Mouse (Mus musculus) embryonic facial prominence, embryonic 10.5 days (tissue): ENCODE data around the gene Arid3c. TPM values are rescaled to one million over a fixed set of nuclear protein-coding genes. Genes with fewer than 3 reads are reported as not detected.
"Not testable (repeated sequence)": the region's sequence is repeated elsewhere in the genome, so short reads cannot be mapped to it uniquely, and the experiment has no call there.

Experiments used
- DNase-seq: peaks from one replicate; pipeline ENCODE4 v3.0.0-alpha.2; 2017; ENCODE audit warnings: low spot score
- H3K27ac ChIP-seq: fragments of 300-500 bp; sonication (generic); replicated peaks from 2 replicates; pipeline ENCODE4 v1.5.1; 2016; ENCODE audit warnings: mild to moderate bottlenecking
- H3K27me3 ChIP-seq: fragments of 300-500 bp; sonication (generic); replicated peaks from 2 replicates; pipeline ENCODE4 v1.6.1; 2016; ENCODE audit warnings: low read depth, mild to moderate bottlenecking; ENCODE audit not compliant: poor library complexity, severe bottlenecking
- H3K36me3 ChIP-seq: fragments of 300-500 bp; sonication (generic); replicated peaks from 2 replicates; pipeline ENCODE4 v1.6.1; 2016; ENCODE audit warnings: mild to moderate bottlenecking, moderate library complexity
- H3K4me1 ChIP-seq: fragments of 300-500 bp; sonication (generic); 2 replicates; pipeline ENCODE4 v1.6.1; 2016
- H3K4me3 ChIP-seq: fragments of 300-500 bp; sonication (generic); 2 replicates; pipeline ENCODE4 v1.5.1; 2016; ENCODE audit warnings: mild to moderate bottlenecking, moderate library complexity
- H3K9me3 ChIP-seq: fragments of 300-500 bp; sonication (generic); 2 replicates; pipeline ENCODE4 v1.6.1; 2016; ENCODE audit warnings: mild to moderate bottlenecking
- WGBS: fragments of 180-500 bp; shearing (Covaris S2); methylation state at CpG from one replicate; pipeline ENCODE4 v1.1.7; 2016; 5-methylcytosine and 5-hydroxymethylcytosine counted together
- polyA plus RNA-seq: library from polyadenylated mRNA; unstranded; fragments of >200 nt; fragmentation: Nextera tagmentation; extraction: Ambion mirVana; gene quantifications from 2 replicates; pipeline ENCODE4 v1.2.1, GENCODE M21; 2016

The Arid3c gene
- 0.50 and 0.86 TPM in 2 replicates for polyA plus RNA-seq

DNA sequence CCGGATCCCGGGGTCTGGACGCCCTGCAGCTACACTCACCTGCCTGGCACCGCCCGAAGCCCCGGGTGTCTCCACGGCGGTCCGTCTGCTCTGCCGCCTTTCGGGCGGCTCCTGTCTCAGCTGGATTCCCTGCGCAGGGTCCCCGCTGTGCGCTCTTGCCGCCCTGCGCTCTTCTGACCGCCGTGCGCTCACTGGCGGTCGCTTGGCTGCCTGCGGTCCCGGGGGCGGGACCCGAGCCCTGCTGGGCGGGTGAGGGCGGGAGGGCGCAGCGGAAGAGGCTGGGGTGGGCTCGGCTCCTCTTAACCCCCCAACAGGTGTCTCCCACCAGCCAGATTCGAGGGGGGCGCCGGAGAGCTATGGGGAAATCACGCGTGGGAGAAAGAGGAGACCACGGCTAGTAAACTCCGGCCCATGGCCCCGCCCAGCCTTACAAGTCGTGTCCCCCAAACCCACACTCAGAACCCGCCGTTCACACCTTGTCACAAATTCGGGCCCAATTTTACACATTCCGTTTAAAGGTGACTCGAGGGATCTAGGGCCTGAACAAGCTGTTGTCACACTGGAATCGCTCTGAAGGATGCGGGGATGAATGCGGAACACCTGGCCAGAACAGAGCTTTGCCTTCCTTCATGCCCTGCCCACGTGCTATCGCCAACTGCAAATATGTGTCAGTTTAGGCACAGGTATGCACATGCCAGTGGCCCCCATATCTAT lies at the start of gene Arid3c:
Gene Arid3c, minus strand, starts transcription at position 91 of the 714 bp plus-strand sequence.
- peaks cover 79% of the 10 kb centered on the region for H3K27me3 ChIP-seq
- no peaks in the 10 kb centered on the region for H3K36me3 ChIP-seq
- peaks cover 16% of the 10 kb centered on the region for H3K4me1 ChIP-seq
- WGBS = 2% methylated on average over 50 of the region's 50 CpGs
- H3K4me3 ChIP-seq = peak within 1 kb of the TSS; percentile 59
- peaks cover 6% of the 10 kb centered on the region; the same call in 1 of the 2 replicates for H3K9me3 ChIP-seq
- DNase-seq = peak; percentile 65
- no peak within 1 kb of the TSS for H3K27ac ChIP-seq

DNA sequence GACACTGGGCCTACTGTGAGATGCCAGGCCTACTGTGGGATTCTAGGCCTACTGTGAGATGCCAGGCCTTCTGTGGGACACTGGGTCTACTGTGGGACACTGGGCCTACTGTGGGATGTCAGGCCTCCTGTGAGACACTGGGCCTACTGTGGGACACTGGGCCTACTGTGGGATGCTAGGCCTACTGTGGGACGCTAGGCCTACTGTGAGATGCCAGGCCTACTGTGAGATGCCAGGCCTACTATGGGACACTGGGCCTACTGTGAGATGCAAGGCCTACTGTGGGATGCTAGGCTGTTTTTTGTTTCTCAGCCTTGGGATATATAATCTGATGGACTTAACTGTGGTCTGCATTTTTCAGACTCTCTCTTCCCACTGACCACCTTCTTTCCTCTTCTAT lies 44.9 kb upstream of the Arid3c start:
- not testable (repeated sequence) for H3K9me3 ChIP-seq, DNase-seq, H3K36me3 ChIP-seq, H3K4me3 ChIP-seq, H3K27ac ChIP-seq, H3K27me3 ChIP-seq, H3K4me1 ChIP-seq
- WGBS = 69% methylated on average over 1 of the region's 1 CpGs

DNA sequence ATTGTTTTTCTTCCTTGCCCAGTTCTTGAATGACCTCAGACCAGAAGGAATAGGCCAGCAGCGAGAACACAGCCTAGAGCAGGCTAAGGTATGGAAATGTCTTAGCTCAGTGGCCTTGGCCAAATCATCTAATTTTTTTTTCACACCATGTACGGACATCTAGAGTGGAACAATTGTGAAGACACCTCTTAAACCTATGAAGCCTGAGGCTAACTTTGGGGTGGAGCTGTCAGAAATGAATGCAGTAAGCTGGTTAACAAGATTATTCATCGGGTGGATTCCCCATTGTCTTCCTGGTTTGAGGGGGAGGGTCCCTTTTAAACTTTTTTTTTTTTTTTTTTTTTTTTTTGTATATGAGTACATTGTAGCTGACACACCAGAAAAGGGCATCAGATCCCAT lies 43.6 kb upstream of the Arid3c start:
- WGBS = 62% methylated on average over 3 of the region's 3 CpGs
- H3K4me3 ChIP-seq = peak overlapping the region; percentile 49

GRCm38 (mm10) chr4:41774002-41774401 lies 43.1 kb upstream of the Arid3c start, which contains the start of gene Ccl27a:
Gene Ccl27a, minus strand, starts transcription at chr4:41774247.
- H3K27me3 ChIP-seq, H3K4me1 ChIP-seq, H3K9me3 ChIP-seq, H3K36me3 ChIP-seq: not testable (repeated sequence)
- Histone ChIP-seq H3K27ac (peak within 1 kb of the TSS; percentile 75), H3K4me3 (peak within 1 kb of the TSS; percentile 57)
- WGBS = under 1% methylated on average over 12 of the region's 14 CpGs
- DNase-seq = peak; percentile 89

More for the DNA sequence above, 43.6 kb upstream of the Arid3c start:
- not testable (repeated sequence) for H3K27me3 ChIP-seq, DNase-seq, H3K9me3 ChIP-seq, H3K4me1 ChIP-seq, H3K36me3 ChIP-seq, H3K27ac ChIP-seq

DNA sequence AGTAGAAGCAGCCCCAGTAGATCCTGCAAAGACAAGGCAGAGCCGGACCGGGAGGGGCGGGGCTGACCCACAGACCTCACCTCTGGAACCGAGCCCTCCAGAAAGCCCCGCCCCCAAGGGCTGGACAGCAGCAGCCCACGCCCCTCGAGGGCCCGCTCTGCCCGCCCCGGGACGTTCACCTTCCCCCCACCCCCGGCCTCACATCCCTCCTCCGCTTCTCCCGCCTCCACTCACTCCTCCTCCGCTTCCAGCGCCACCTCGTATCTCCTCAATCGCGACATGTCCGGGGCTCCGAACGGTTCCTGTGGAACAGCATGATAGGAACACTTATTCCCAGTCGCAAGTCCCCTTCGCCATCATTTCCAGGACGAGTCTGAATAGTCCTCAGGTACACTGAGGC lies 42.6 kb upstream of the Arid3c start:
- H3K9me3 ChIP-seq, H3K4me1 ChIP-seq, H3K27me3 ChIP-seq, H3K36me3 ChIP-seq: not testable (repeated sequence)
- peak; percentile 84 for DNase-seq
- WGBS = 1% methylated on average over 24 of the region's 25 CpGs
- Histone ChIP-seq H3K27ac (peak overlapping the region; percentile 75), H3K4me3 (peak overlapping the region; percentile 57)

- Histone ChIP-seq H3K36me3 (peaks cover 10% of the 10 kb centered on the region), H3K4me3 (peak overlapping the region; percentile 48)
- H3K27me3 ChIP-seq, H3K27ac ChIP-seq, H3K4me1 ChIP-seq, H3K9me3 ChIP-seq: not testable (repeated sequence)
- WGBS = 4% methylated on average over 10 of the region's 16 CpGs
- DNase-seq = peak; percentile 43
Measured at GRCm38 (mm10) chr4:41772946-41773345, 42.0 kb upstream of the Arid3c start.

- not testable (repeated sequence) for H3K9me3 ChIP-seq, DNase-seq, H3K27ac ChIP-seq, H3K27me3 ChIP-seq, H3K4me3 ChIP-seq
- 85% methylated on average over 10 of the region's 10 CpGs for WGBS
- peaks cover 13% of the 10 kb centered on the region for H3K4me1 ChIP-seq
- peaks cover 32% of the 10 kb centered on the region for H3K36me3 ChIP-seq
Measured at GRCm38 (mm10) chr4:41767301-41767700, 36.4 kb upstream of the Arid3c start.

- H3K27me3 ChIP-seq, DNase-seq, H3K9me3 ChIP-seq: not testable (repeated sequence)
- Histone ChIP-seq H3K27ac (peak overlapping the region; percentile 89), H3K4me3 (peak overlapping the region; percentile 65), H3K36me3 (peaks cover 32% of the 10 kb centered on the region), H3K4me1 (peaks cover 44% of the 10 kb centered on the region)
- 75% methylated on average over 4 of the region's 6 CpGs for WGBS
Measured at GRCm38 (mm10) chr4:41763176-41763575, 32.2 kb upstream of the Arid3c start.

DNA sequence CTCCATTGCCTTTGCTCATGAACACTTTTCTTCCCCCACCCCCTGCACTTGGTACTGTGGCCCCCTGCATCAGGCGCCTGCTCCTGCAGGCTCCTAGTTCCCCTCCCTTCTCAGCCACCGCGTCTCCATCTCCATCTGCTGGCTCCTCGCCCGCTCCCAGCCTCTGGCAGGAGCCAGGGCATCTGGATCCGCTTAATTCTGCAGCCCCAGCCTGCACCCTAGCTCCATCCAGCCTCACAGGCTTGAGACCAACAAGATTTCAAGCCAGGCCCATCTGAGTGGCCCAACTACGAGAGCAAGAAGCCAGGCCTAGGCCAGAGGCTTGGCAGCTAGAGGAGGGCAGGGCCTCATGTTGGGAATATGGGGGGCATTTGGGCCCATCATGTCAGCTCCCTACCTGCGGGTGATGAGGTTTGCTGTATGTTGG lies 31.8 kb upstream of the Arid3c start:
- Histone ChIP-seq H3K4me3 (peak overlapping the region; percentile 65), H3K4me1 (peaks cover 44% of the 10 kb centered on the region), H3K27ac (peak overlapping the region; percentile 89), H3K36me3 (peaks cover 32% of the 10 kb centered on the region)
- not testable (repeated sequence) for H3K27me3 ChIP-seq, H3K9me3 ChIP-seq
- WGBS = 25% methylated on average over 8 of the region's 8 CpGs
- DNase-seq = peak; percentile 80

DNA sequence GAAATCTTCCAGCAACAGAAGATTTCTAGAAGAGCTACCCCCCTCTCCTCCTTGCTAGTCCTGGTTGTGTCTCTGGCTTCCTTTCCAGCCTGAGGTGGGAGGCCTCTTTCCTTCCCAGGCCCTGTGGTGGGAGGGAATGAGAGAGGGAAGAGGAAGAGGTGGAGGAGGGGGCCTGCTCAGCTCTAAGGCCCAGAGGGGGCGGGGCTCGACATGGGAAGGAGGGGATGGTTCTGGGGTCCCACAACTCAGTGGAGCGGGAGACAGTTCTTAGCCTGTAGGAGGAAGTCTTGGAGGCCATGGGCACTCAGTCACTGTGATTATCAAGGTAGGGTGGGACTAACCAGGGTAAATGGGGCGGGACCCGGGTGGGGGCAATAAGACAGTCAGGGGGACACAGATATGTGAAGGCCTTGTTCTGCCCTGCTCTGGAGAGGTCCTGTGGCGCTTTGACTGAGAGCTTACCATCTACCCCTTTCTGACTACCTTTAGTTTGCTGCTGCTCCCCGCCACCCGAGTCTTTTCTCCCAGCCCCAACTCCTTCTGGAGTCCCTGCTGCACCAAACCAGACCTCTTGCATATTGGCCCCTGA lies 31.3 kb upstream of the Arid3c start:
- H3K36me3 ChIP-seq = peaks cover 32% of the 10 kb centered on the region
- H3K4me3 ChIP-seq = peak overlapping the region; percentile 65
- H3K9me3 ChIP-seq = no peaks in the 10 kb centered on the region
- peaks cover 44% of the 10 kb centered on the region for H3K4me1 ChIP-seq
- peak; percentile 85 for DNase-seq
- H3K27me3 ChIP-seq = no peaks in the 10 kb centered on the region
- 30% methylated on average over 8 of the region's 8 CpGs for WGBS
- peak overlapping the region; percentile 89 for H3K27ac ChIP-seq

- peaks cover 29% of the 10 kb centered on the region for H3K36me3 ChIP-seq
- no peaks in the 10 kb centered on the region for H3K27me3 ChIP-seq
- peak overlapping the region; percentile 89 for H3K27ac ChIP-seq
- H3K4me3 ChIP-seq = peak overlapping the region; percentile 65
- peaks cover 47% of the 10 kb centered on the region for H3K4me1 ChIP-seq
- DNase-seq = peak; percentile 56
- H3K9me3 ChIP-seq = no peaks in the 10 kb centered on the region
Measured at GRCm38 (mm10) chr4:41761680-41762079, 30.7 kb upstream of the Arid3c start.

DNA sequence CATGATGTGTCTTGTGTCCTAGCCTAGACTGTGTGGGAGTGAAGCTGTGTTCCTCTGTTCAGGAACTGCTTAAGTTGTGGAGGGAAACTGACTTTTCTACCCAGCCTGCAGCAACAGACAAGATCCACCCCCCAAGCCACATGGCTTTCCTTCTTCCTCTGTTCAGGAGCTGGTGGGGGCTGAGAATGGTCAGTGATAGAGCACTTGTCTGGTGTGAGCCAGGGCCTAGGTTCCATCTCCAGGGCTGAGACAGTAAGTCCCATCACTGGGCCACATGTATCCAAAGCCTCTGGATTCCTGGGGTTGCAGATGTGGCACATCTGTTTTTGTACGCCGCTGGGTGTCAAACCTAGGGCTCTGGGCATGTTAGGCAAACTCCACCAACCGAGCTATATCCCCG lies 30.0 kb upstream of the Arid3c start:
- no peaks in the 10 kb centered on the region for H3K27me3 ChIP-seq
- H3K27ac ChIP-seq = peak overlapping the region; percentile 89
- peaks cover 24% of the 10 kb centered on the region for H3K36me3 ChIP-seq
- H3K9me3 ChIP-seq = no peaks in the 10 kb centered on the region
- WGBS = 72% methylated on average over 4 of the region's 4 CpGs
- peak overlapping the region; percentile 65 for H3K4me3 ChIP-seq
- no peak for DNase-seq
- peaks cover 55% of the 10 kb centered on the region for H3K4me1 ChIP-seq

DNA sequence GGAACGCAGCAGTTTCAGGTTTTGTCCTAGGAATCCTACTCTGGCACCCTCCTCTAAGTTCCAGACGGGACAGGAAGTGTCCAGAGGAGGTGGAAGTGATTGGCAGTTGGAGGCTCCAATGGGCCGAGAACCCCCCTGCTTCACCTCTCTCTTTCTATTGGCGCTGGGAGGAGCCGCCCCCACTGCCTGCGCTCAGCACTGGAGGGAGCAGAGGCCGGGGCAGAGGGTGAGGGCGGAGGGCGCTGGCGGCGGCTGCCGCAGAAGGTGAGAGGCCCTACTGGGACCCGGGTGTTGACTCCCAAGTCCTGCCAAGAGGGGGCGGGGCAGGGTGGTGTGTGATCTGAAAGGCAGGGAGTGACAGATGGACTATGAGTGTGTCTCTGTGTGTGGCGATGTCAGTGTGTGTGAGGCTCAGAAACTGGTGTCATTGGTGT lies 29.4 kb upstream of the Arid3c start:
- under 1% methylated on average over 15 of the region's 15 CpGs for WGBS
- Histone ChIP-seq H3K4me3 (peak overlapping the region; percentile 65), H3K27ac (peak overlapping the region; percentile 89), H3K36me3 (peaks cover 19% of the 10 kb centered on the region), H3K4me1 (peaks cover 58% of the 10 kb centered on the region), H3K9me3 (no peaks in the 10 kb centered on the region), H3K27me3 (no peaks in the 10 kb centered on the region)
- peak; percentile 93 for DNase-seq
